Mouse (Mus musculus) cerebellum, adult 9-11 months (tissue): ENCODE data around the gene Lrfn5.

Source experiments
- DNase-seq: peaks from one replicate; pipeline ENCODE4 v3.0.0; 2022

Lrfn5 gene

DNA sequence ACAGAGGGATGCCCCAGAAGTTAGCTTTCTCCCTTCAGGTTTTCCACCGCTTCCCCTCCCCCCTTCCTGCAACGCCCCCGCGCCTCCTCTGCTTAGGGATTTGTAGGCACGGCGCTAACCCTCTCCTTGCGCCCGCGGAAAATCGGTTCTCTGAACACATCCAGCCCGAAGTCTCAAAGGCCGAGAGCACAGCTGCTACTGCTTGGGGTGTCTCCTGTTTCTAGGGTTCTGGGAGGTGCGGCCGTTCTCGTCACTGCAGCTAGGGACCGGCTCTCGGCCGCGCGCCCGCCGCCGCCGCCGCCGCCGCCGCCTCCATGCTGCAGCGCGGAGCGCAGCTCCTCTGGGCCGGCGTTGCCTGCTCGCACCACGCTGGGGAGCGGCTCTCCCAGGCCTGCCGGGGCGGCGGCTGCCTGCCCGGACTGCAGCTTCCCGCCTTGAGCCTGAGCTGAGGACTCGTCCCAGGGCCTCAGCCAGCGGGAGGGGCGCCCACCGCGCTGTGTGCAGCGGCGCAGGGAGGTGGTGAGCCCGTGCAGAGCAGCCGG, at the start of gene Lrfn5:
Gene Lrfn5, plus strand, starts transcription at position 322 of the 542 bp plus-strand sequence.
- DNase-seq = peak; percentile 42

GRCm38 (mm10) chr12:61521501-61522147, 1.3 kb upstream of the Lrfn5 start:
- DNase-seq = no peak

DNA sequence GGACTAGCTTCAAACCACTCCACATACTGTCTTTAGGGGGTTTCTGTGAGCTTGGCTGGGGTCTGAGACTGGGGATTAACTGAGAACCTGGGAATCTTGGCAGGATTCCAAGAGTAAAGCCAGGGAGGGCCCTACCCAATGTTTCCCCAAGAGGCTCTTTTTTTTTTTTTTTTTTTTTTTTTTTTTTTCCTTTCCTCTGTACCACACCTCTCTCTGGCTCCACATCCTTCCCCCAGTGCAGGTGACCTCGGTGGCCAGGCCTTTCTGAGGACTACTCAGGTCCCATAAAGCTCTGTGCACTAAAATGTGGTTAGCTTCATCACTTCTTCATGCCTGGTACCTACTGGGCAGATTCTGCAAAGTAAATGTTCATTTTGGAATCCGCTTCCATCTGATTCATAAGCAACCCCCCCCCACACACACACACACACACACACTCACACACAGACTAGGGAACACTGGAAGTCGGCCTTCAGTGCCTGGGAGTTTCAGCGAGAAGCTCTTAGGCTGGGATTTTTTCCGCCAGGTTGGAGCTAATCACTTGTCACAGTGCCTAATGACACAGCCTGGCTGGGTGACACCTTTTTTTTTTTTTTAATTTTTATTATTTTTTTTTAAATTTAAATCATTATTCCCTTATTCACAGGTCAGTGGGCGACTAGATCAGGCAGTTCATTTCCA, 662 bp upstream of the Lrfn5 start:
- DNase-seq = no peak

DNA sequence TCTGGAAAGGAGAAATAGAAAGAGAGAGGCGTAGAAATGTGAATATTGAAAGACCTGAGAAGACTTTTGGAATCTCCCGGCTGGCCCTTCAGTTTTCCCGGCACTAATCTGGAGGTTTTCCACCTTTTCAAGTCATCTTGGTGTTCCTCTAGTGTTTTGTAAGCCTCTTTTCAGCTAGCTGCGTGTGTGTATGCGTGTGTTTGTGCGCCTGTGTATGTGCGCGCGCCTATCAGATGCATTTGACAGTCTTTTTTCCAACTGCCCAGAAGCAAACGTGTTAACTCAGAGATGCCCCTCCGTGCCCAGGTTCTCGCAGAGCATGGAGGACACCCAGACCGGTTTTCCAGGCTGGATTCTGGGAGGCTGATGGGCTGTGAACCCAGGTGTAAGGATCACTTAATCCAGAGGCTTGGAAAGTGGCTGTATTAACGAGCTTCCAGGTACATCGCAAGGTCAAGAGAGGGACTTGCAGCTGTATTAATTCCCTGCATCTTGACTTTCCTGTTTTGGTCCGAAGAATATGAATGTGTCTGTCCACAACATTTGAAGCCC, 757 bp downstream of the Lrfn5 start:
- peak; percentile 8 for DNase-seq

DNA sequence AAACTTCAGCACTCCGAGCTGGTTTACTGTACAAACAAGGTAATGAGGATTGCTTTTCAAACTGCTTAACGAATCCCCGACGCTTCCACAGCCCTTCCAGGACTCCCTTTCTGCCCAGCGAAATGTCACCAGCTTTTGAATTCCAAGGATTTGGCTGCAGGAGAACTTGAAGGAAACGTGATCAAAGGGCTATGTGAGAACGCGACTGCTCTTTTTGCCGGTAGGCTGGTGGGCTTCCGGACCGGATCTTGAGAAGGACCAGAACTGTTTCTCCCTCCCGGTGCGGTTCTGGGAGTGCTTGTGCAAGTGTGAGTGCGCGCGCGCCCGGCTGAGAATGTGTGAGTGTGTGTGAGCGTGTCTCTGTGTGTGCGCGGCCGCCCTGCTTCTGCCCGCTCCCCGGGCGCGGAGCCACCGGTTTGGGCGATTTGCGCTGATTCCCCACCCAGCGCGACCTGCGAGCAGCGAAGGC, 1.3 kb downstream of the Lrfn5 start:
- peak; percentile 11 for DNase-seq

DNA sequence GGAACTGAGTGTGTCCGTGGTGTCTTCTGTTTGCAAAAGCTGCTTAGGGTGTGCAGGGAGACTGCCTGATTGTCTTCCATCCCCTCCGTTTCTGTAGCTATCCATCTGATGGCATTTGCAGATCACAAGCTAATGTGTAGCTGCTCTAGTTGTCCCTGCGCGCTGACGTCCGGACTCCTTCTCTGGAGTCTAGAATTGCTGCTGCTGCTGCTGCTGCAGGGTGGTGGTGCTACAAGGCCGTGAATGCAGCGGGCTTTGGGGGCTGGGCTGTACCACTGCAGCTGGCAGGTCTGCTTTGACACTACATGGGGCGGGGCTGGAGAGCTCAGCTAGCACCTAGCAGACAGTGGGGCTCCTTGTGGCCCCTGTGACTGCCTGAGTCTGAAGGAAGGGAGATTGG, 3.2 kb downstream of the Lrfn5 start:
- DNase-seq = peak; percentile 17

- DNase-seq = no peak
Measured at GRCm38 (mm10) chr12:61579949-61580348, 57.0 kb downstream of the Lrfn5 start.

GRCm38 (mm10) chr12:61600305-61600704, 77.4 kb downstream of the Lrfn5 start:
- no peak for DNase-seq

- no peak for DNase-seq
Measured at GRCm38 (mm10) chr12:61607871-61608270, 84.9 kb downstream of the Lrfn5 start.

GRCm38 (mm10) chr12:61610081-61610480, 87.1 kb downstream of the Lrfn5 start:
- no peak for DNase-seq

GRCm38 (mm10) chr12:61624532-61624931, 101.6 kb downstream of the Lrfn5 start:
- DNase-seq = no peak

GRCm38 (mm10) chr12:61654380-61654779, 131.4 kb downstream of the Lrfn5 start:
- DNase-seq = no peak

GRCm38 (mm10) chr12:61723158-61723557, 200.2 kb downstream of the Lrfn5 start:
- DNase-seq = no peak

DNA sequence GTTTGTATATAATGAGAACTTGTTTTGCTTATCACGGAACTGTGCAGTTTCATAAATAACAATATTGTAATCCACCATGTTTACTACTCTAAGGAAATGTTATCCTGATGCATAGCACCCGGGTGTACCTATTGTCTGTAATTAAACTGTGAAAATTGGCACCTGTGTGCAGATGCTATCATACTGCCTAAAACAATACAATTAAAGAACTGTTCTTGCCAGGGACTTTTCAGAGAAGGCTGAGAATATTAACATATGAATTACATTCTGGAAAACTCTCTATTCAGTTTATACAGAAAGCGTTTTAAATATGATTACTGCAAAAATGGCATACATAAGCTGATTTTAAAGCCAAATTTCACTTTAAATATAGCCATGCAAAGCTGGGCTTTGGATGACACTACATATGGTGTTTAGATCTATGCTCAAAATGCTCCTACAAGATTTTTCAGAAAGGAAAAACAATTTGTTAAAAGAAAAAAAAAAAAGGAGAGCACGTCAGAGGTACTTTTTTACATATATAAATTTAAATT, 284.2 kb downstream of the Lrfn5 start:
- no peak for DNase-seq

DNA sequence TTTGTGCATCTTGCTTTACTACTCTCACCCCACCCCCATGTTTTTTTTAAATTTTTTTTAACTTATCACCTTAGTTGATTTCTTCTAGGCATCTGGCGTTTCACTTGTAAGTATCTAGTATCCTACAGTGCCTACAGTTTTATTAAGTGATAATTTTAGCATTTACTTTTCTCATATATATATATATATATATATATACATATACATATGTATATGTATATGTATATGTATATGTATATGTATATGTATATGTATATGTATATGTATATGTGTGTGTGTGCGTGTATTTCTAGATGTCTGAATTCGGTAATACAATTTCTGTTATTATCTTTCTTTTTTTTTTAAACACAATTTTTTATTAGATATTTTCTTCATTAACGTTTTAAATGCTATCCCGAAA, 300.7 kb downstream of the Lrfn5 start:
- no peak for DNase-seq

- DNase-seq = no peak
Measured at GRCm38 (mm10) chr12:61826311-61826710, 303.4 kb downstream of the Lrfn5 start.

DNA sequence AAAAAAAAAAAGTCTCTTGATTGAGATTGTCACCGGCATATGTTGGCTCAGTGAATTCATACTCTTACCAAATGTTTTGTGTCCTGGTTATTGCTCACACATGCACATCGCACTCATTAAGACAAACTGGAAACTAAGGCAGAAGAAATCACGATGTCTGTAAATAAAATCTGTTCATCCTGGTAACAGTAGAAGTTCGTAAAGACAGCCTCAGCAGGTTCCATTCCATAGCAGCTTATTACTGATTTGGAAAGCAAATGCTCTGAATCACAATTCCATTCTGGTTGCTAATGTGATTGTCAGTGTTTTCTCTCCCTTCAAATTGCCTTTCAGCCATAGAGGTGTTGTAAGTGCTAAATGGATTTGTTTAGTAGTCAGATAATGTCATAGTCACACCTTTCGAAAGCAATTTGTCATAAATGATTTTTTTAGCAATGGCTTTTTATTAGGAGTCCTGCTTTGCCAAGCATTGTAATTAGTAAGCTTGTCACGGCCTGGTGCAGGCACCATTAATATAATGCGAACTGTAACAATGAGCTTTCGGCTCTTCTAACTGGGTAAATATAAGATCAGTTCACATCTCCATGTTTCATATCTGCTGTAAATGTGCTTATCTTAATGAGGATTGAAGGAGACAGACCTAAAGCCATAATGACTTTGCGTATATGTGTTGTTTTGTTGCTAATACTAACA, 319.8 kb downstream of the Lrfn5 start:
- DNase-seq = no peak

- no peak for DNase-seq
Measured at GRCm38 (mm10) chr12:61854183-61854582, 331.2 kb downstream of the Lrfn5 start.
